Mouse (Mus musculus) embryo, embryonic 10.5 days (tissue): ENCODE measurements at regions not wholly inside any gene's neighbourhood (a gene's known extent, or its start where the extent isn't known, plus 50 kb on each side); places are given as distances from the start of the nearest gene placed in this dataset.

ENCODE experiments used
- DNase-seq: peaks from one replicate; pipeline ENCODE4 v3.0.0-alpha.2; 2015; ENCODE audit warnings: low spot score

- no peak for DNase-seq
These were observed 227.2 kb downstream of the Wdr11 start for GRCm38 (mm10) chr7:129818833-129819232.

- DNase-seq: no peak
These were observed 228.0 kb downstream of the Wdr11 start for GRCm38 (mm10) chr7:129819651-129820050.

GRCm38 (mm10) chr7:129828970-129829369 is 237.3 kb downstream of the Wdr11 start:
- DNase-seq: no peak

DNA sequence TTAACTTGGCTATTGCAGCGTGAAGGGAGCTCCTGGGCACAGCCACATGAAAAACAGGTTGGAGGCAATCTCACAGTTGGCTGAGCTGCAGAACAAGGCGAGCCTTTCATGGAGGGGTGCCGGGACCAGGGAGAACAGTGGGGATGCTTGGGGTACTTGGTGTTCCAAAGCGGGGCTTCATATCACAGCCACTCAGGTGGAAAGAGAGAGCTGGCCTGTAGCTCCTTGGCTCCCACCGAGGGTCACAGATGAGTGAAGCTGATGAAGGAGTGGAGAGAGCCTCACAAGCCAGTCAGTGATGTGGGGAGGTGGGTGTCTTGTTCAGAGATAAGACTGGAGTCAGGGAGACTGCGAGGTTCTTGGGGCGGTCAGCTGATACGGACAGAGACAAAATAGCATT is 241.2 kb downstream of the Wdr11 start:
- no peak for DNase-seq

DNA sequence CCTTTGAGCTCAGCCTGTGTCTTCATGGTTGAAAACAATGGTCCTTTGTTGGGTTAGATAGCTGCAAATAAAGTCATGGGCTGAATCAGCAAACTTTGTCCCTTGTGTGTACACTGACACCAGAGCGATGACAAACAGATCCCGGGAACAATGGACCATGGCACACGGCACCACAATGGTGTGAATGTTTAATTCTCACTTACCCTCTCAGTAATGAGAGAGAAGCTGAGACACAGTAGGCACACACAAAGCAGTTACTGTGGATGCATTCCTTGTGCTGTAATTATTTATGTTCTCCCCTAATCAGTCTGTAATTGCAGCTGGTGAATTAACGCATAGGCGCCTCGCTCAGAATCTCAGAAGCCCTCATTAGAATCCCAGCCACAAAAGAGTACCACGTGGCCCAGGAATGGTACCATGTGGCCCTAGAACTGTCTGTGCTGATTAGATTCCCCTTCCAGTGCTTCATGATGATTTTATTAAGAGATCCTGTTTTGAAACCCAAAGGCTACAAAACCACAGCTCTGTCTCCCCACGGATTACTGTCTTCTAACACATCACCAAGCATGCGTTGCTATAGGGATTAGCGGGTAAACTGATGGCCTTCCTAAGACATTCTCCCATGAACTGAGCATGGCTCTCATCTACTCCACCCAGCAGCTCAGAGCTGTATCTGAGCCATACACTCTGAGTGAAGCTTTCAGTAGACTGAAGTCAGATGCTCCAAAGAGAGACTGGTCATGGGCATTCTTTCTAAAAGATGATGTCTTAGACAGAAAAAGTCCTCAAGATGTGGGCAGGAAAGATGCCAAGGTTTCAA is 250.8 kb downstream of the Wdr11 start:
- peak; percentile 22 for DNase-seq

DNA sequence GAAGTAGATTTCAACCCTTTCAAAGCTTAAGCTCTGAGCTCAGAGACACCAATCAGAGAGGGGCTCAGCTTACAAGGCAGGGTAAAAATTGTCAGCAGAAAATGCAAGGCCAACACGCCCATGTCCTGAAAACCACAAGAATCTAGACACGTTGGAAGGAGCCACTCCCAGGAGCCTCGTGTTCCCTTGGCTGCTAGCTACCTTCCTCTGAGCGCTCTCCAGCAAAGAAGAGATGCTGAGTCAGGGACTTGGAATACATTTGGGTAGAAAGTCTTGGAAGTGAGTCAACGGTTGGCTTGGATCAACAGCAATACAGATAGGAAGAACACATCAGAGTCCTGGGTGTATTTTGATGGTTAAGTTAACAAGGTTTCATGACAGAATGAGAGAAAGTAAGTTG is 255.5 kb downstream of the Wdr11 start:
- no peak for DNase-seq

DNA sequence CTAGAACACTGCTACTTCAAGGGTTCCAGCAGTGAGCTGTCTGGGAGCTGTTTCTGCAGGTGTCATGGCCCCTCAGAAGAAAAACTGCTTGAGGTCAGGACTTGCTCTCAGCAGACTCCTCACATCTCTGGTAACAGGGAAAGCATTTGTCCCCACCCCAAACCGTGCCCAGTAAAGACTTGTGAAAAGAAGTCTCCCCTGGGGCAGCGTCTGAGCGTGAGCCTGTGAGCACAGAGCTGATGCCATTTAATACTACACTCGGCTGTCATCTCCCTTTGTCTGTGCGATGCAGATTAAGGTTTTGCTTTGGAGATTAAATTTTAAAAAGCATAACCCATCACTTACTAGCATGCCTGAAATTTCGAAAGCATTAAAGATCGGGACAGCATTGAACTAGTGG is 261.9 kb downstream of the Wdr11 start:
- peak; percentile 33 for DNase-seq

- no peak for DNase-seq
These were observed 263.3 kb downstream of the Wdr11 start for GRCm38 (mm10) chr7:129854942-129855341.

GRCm38 (mm10) chr7:129862966-129863365 is 271.3 kb downstream of the Wdr11 start:
- no peak for DNase-seq

GRCm38 (mm10) chr7:129865536-129865935 is 273.9 kb downstream of the Wdr11 start:
- no peak for DNase-seq

GRCm38 (mm10) chr7:129872208-129872790 is 280.6 kb downstream of the Wdr11 start:
- DNase-seq: peak; percentile 36

- no peak for DNase-seq
These were observed 284.7 kb downstream of the Wdr11 start for GRCm38 (mm10) chr7:129876202-129876851.

- no peak for DNase-seq
These were observed 285.2 kb downstream of the Wdr11 start for GRCm38 (mm10) chr7:129876852-129877223.

DNA sequence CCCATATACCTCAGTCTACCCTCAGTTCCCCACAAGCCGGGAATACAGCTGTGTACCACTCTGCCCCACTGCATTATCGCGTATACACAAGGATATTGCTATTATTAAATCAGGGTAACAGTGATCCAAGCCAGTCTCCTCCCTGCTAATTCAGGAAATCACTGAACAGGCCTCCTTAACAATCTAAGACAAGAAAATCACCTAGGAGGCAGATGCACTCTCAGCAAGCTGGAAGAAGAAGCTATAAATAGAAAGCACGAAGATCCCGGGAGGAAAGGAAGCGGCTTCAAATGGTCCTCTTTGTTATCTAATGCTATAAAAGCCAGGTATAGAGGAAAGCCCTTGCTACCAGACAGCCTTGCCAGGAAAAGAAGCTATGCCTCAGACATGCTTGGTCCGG is 304.6 kb downstream of the Wdr11 start:
- no peak for DNase-seq

DNA sequence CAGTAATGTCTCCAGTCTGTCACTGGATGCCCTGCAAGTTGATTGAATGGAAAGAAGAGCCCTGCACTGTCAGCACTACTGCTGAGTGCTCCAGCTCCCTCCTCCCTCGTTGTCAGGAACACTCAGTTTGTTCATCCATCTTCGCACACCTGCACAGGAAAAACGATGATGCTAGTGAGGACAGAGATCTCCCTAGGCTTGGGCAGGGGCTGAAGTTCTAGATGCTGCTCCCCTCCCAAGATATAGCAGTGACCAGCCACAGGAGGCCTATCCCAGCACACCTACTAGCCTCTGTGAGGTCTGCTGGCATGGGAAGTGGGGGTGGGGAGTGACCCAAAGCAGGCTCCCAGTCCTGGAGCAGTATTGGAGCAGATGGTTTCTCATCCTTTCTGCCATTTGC is 305.8 kb downstream of the Wdr11 start:
- no peak for DNase-seq

DNA sequence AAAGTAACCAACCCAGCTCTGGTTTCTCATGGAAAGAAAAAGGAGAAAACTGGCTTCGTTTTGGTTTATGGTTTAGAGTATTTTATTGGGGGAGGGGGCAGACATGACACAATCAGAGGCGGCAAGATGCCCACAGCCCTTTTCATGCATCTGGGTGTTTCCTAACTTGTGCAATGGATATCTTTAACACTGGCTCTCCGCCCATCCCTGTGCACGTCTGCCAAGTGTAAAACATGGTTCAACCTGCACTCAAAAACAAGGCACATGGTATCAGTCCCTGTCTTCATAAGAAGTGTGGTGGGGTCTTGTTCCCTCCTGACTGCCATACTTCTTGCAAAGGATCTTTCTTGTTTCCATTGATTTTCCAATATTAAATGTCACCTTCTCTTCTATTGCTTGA is 310.6 kb downstream of the Wdr11 start:
- no peak for DNase-seq

GRCm38 (mm10) chr7:129903126-129903525 is 311.5 kb downstream of the Wdr11 start:
- no peak for DNase-seq

GRCm38 (mm10) chr7:129906131-129906530 is 314.5 kb downstream of the Wdr11 start:
- no peak for DNase-seq

- DNase-seq: no peak
These were observed 317.2 kb downstream of the Wdr11 start for GRCm38 (mm10) chr7:129908826-129909225.

DNA sequence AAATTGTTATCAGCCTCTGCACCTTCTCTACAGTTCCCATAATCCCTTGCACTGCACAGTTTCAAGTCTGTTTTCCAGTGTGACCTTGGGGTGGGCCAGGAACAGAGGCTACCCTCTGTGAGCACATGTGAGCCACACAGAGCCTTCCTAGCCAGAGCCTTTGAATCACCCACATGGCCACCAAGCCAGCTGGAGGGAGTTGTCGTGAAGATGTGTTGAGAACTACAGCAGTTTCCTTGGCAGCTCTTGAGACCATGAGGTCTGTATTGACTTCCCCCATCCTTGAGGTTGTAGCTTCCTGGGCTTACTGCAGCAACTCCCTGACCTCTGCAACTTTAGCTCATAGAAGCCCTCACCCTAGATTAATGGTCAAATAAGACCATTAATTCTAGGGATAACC is 318.1 kb downstream of the Wdr11 start:
- DNase-seq: no peak

DNA sequence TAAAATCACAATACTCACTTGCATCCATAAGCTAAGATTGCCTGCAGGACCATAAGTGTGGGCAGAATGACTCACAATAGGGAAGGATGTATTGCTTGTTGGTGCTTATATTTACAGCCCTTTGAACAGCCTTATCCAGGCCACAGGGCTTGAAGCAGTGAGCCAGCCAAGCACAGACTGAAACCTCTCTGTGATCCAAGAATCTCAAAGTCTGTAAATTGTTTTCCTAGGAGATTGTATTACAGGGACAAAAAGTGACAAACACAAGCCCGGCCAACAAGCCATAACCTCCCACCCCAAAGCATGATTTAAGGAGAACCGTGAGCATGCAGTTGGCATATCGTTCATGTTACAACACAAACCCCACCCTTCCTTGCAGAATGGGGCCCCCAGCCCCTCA is 319.2 kb downstream of the Wdr11 start:
- no peak for DNase-seq

DNA sequence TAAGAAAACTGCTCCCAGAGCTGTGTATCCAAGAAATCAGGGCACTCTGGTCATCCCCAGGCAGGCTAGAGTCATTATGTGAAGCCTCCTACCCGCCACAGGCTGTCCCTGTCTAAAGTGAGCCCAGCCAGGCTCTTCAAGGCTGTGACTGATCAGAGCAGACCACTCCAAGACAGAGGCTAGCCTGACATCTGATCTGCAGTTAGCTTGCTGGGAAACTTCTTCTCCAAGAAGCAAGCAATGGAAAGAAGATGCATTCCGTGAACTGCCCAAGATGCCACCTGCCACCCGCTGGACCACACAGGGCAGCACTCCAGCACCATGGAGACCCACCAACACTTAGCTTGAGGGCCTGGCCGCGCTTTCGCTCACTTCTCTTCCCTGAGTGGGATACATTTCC is 323.2 kb downstream of the Wdr11 start:
- no peak for DNase-seq
